Mouse (Mus musculus) small intestine, adult 2 months (tissue): ENCODE measurements around the gene Homez. TPM values are rescaled to one million over a fixed set of nuclear protein-coding genes. Genes with fewer than 3 reads are reported as not detected.

Experiments
- H3K27ac ChIP-seq: fragments of 200-500 bp; 2 replicates; pipeline ENCODE4 v1.5.1; 2012; ENCODE audit warnings: low read depth, low read length, control low read depth, inconsistent platforms; ENCODE audit not compliant: insufficient read depth
- H3K27me3 ChIP-seq: fragments of 200-500 bp; 2 replicates; pipeline ENCODE4 v1.6.1; 2012; ENCODE audit warnings: mild to moderate bottlenecking, moderate library complexity, low read length, inconsistent platforms; ENCODE audit not compliant: control insufficient read depth, insufficient read depth
- H3K36me3 ChIP-seq: fragments of 200-500 bp; 2 replicates; pipeline ENCODE4 v1.6.1; 2012; ENCODE audit warnings: mild to moderate bottlenecking, low read length, control low read depth, inconsistent platforms; ENCODE audit not compliant: control insufficient read depth, insufficient read depth
- H3K4me1 ChIP-seq: fragments of 200-500 bp; 2 replicates; pipeline ENCODE4 v1.6.1; 2012; ENCODE audit warnings: low read length, inconsistent platforms, mixed read lengths; ENCODE audit not compliant: control insufficient read depth, insufficient read depth, insufficient read length
- H3K4me3 ChIP-seq: fragments of 200-500 bp; 2 replicates; pipeline ENCODE4 v1.5.1; 2012; ENCODE audit warnings: low read depth, mild to moderate bottlenecking, control low read depth, inconsistent platforms, low read length, moderate library complexity
- CTCF ChIP-seq: fragments of 200-500 bp; IDR thresholded peaks from 2 replicates; pipeline ENCODE4 v1.5.1; 2012; ENCODE audit warnings: low read depth, mild to moderate bottlenecking, control low read depth, inconsistent platforms, low read length, moderate library complexity, mixed read lengths; ENCODE audit not compliant: insufficient replicate concordance, insufficient read length; ENCODE audit errors: extremely low read depth
- POLR2A ChIP-seq: fragments of 200-500 bp; IDR thresholded peaks from 2 replicates; pipeline ENCODE4 v1.6.1; 2012; ENCODE audit warnings: low read depth, mild to moderate bottlenecking, control low read depth, inconsistent platforms, low read length, moderate library complexity
- WGBS: fragments of 180-500 bp; shearing (Covaris S2); methylation state at CpG from one replicate; pipeline ENCODE4 v1.1.7; 2018; 5-methylcytosine and 5-hydroxymethylcytosine counted together
- polyA plus RNA-seq: library from polyadenylated mRNA; depleted of rRNA; stranded (reverse); fragments of >200 nt; gene quantifications from 2 replicates; pipeline ENCODE4 v1.2.3, GENCODE M21; 2012

Gene Homez
- polyA plus RNA-seq, 1 experiment = 2.0 TPM

DNA sequence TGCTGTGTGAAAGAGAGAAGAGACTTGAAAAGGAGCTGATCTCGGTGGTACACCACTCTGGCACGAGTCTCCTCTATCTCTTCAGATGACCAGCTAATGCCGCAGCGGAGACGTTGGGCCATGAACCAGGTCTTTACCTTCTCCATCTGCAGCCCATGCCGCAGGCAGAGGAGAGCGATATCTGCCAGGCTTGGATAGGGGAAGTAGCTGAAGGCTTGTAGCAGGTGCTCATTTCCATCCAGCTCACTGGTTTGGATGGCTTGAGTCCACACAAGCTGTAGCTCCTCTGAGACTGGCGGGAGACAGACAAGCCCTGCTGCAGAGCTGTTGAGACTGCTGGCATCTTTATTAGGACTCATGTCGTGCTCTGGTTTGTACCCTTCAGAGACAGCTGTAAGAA lies 12.9 kb downstream of the Homez start:
- no peak overlapping the region for H3K27ac ChIP-seq
- no peak overlapping the region for H3K4me3 ChIP-seq
- TF ChIP-seq POLR2A (no peak), CTCF (no peak)
- 97% methylated on average over 9 of the region's 9 CpGs for WGBS
- H3K4me1 ChIP-seq = no peaks in the 10 kb centered on the region
- peaks cover 4% of the 10 kb centered on the region for H3K36me3 ChIP-seq
- H3K27me3 ChIP-seq = no peaks in the 10 kb centered on the region

DNA sequence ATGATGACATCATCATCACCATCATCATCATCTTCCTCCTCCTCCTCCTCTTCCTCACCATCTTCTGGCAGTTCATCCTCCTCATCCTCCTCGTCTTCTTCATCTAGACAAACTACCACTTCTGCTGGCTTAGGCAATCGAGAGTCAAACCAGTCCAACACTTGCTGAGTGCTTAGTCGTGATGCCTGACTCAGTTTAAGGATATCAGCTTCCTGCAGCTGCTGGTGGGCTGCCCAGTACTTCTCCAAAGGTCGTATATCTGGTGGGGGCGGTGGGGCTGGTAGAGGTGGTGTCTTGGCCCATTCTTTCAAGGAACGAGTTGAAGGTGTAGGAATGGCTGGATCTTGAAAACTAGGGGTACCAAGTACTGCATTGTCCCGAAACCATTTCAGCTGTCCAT lies 14.1 kb downstream of the Homez start:
- TF ChIP-seq CTCF = no peak
- TF ChIP-seq POLR2A = no peak
- 83% methylated on average over 7 of the region's 7 CpGs for WGBS

DNA sequence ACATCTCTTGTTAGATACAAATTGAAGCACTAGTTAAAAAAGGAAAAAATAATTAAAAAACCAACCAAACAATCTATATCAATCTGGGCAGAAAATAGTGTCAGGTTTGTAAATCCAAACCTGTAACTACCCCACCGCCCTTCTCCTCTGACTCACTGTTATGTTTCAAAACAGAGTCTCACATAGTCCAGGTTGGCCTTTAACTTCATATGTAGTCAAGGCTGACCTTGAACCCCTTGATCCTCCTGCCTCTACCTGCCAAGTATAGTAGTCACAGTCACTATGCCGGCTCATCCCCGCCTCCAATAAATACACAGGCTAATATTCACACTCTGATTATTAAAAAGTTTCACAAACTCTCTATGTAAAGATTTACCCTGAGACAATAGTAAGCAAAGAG lies 15.0 kb downstream of the Homez start:
- Histone ChIP-seq H3K27ac (no peak overlapping the region), H3K36me3 (peaks cover 4% of the 10 kb centered on the region), H3K4me3 (no peak overlapping the region), H3K4me1 (no peaks in the 10 kb centered on the region), H3K27me3 (no peaks in the 10 kb centered on the region)
- TF ChIP-seq CTCF = no peak
- no peak for TF ChIP-seq POLR2A
- WGBS = 86% methylated on average over 3 of the region's 3 CpGs

More for the DNA sequence above, 14.1 kb downstream of the Homez start:
- no peak overlapping the region for H3K27ac ChIP-seq
- no peaks in the 10 kb centered on the region for H3K27me3 ChIP-seq
- H3K36me3 ChIP-seq = peaks cover 4% of the 10 kb centered on the region
- H3K4me1 ChIP-seq = no peaks in the 10 kb centered on the region
- no peak overlapping the region for H3K4me3 ChIP-seq

DNA sequence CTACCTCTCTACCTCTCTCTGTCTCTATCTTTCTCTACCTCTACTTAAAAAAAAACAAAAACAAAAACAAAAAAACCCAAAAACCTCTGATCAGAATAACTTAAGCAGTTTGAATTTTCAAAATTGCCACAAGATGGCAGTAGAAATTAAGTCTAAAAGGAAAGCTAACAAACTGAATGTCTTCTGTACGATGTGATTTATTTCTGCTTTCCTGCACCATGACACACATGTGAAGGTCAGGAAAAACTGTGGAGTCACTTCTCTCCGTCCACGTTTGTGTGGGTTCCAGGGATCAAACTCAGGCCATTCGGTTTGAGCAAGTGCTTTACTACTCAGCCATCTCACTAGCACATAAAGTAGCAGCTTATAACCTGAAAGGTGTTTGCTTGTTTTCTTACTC lies 27.3 kb downstream of the Homez start:
- no peak for TF ChIP-seq POLR2A
- TF ChIP-seq CTCF = no peak
- Histone ChIP-seq H3K4me1 (no peaks in the 10 kb centered on the region), H3K4me3 (no peak overlapping the region), H3K27ac (no peak overlapping the region), H3K27me3 (no peaks in the 10 kb centered on the region), H3K36me3 (no peaks in the 10 kb centered on the region)
- WGBS = 2% methylated on average over 4 of the region's 4 CpGs

DNA sequence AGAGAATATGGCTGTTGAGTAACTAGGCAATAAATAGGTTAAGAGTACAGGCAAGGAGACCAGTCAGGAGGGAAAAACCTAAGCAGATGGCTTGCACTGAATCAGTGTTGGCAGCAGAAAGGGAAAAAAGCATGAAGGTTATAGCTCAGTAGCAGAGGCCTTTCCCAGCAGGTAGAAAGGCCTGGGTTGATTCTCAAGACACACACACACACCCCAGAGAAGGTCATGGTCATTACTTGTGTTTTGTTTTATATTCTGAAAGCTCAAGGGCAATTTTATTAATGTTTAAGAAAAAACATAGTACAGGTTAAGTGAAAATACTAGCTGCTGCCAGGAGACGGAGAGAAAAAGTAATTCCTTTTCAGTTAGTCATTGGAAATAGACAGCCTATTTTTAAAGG lies 47.0 kb downstream of the Homez start:
- Histone ChIP-seq H3K27ac (no peak overlapping the region), H3K4me1 (peaks cover 4% of the 10 kb centered on the region; the same call in 1 of the 2 replicates), H3K36me3 (no peaks in the 10 kb centered on the region), H3K27me3 (no peaks in the 10 kb centered on the region), H3K4me3 (no peak overlapping the region)
- TF ChIP-seq POLR2A (no peak), CTCF (no peak)
- WGBS = 74% methylated on average over 1 of the region's 1 CpGs

DNA sequence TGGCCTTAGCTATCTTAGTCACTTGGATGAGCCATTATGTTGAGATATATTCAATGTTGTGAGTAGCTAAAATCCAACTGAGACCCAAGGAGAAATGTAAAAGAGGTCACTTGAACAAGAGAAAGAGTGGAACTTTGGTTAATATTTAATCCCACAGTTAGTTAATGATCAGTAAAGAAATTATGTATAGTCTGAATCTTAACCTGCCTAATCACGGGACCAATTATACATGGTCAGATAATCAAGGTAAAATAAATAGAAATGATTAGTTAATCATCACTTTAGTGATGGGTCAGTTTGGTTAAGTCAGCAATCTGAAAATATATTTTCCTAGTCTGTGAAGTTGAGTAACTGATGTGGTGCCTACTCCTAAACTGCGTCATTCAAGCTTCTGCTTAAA lies 48.5 kb downstream of the Homez start:
- TF ChIP-seq POLR2A (no peak), CTCF (no peak)
- H3K27me3 ChIP-seq = no peaks in the 10 kb centered on the region
- peaks cover 4% of the 10 kb centered on the region; the same call in 1 of the 2 replicates for H3K4me1 ChIP-seq
- no peak overlapping the region for H3K27ac ChIP-seq
- H3K4me3 ChIP-seq = no peak overlapping the region
- no peaks in the 10 kb centered on the region for H3K36me3 ChIP-seq
- WGBS = 38% methylated on average over 2 of the region's 2 CpGs

DNA sequence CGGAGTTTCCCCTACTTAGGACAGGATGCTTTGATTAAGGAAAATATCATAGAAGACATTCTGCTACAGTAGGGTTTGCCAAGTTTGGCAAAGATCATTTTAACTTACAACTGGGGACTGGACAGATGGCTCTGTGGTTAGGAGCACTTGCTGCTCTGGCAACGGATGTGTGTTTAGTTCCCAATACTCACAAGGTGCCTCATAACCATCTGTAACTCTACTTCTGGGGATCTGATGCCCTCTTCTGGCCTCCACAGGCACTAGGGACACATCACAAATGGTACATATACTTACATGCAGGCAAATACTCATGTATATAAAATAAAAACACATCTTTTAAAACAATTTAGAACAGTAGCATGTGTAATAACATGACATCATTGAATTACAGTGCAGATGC lies 53.0 kb downstream of the Homez start:
- Histone ChIP-seq H3K4me1 (peaks cover 4% of the 10 kb centered on the region; the same call in 1 of the 2 replicates), H3K4me3 (no peak overlapping the region), H3K36me3 (no peaks in the 10 kb centered on the region), H3K27me3 (no peaks in the 10 kb centered on the region), H3K27ac (no peak overlapping the region)
- TF ChIP-seq CTCF (no peak), POLR2A (no peak)
- 58% methylated on average over 2 of the region's 2 CpGs for WGBS

DNA sequence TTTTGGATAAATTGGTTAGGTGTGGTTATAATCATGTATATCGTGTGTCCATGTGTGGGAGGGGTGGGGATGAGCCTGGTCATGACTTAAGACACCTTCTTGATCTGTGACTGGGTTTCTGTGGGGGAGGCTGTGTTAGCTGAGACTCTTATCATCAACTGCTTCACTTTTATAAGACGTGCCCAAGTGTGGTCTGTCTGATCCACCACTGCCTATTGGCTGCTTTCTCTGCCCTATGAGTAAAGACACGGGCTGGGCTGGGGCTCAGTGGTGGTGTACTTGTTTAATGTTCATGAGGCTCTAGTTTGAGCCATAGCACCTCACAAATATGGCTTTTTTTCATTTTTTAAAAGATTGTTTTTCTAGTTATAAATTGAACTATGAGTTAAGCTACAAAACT lies 55.0 kb downstream of the Homez start:
- no peak overlapping the region for H3K27ac ChIP-seq
- no peaks in the 10 kb centered on the region for H3K36me3 ChIP-seq
- no peaks in the 10 kb centered on the region for H3K4me1 ChIP-seq
- WGBS = 62% methylated on average over 3 of the region's 3 CpGs
- H3K4me3 ChIP-seq = no peak overlapping the region
- TF ChIP-seq POLR2A (no peak), CTCF (no peak)
- H3K27me3 ChIP-seq = no peaks in the 10 kb centered on the region

DNA sequence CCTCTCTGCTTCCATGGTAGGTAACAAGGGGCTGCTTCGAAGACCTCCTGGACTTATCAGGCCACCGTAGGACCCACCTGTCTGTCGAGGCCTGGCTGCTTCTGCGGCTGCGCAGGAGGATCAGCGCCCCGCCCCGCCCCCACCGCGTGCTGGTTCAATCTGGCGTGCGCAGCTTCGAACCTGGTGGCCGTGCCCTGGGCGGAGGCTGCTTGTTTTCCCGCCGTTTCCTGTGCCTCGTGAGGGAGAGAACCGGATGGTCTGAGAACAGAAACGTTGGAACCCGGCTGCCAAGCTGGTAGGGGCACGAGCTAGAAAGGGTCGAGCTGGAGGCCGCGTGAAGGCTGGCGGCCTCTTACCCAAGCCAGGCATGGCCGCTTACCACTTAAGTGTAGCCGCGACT lies 56.8 kb downstream of the Homez start, which contains the start of gene Rnf212b:
Rnf212b (plus strand) TSS at position 151 of the 400 bp plus-strand sequence.
- Histone ChIP-seq H3K27ac (no peak within 1 kb of the TSS), H3K4me1 (peaks cover 5% of the 10 kb centered on the region; the same call in 1 of the 2 replicates), H3K36me3 (no peaks in the 10 kb centered on the region), H3K4me3 (no peak within 1 kb of the TSS), H3K27me3 (no peaks in the 10 kb centered on the region)
- TF ChIP-seq CTCF (no peak), POLR2A (no peak)
- 91% methylated on average over 29 of the region's 29 CpGs for WGBS
